Mouse (Mus musculus) naive thymus-derived CD4-positive, alpha-beta T cell, adult 2 months (primary cell): ENCODE measurements at regions not wholly inside any gene's neighbourhood (a gene's known extent, or its start where the extent isn't known, plus 50 kb on each side); places are given as distances from the start of the nearest gene placed in this dataset.
"Not testable (repeated sequence)": the region's sequence is repeated elsewhere in the genome, so short reads cannot be mapped to it uniquely, and the experiment has no call there.

Experiments
- DNase-seq: peaks from one replicate; pipeline ENCODE4 v3.0.0-alpha.2; 2011; ENCODE audit warnings: low read depth

DNA sequence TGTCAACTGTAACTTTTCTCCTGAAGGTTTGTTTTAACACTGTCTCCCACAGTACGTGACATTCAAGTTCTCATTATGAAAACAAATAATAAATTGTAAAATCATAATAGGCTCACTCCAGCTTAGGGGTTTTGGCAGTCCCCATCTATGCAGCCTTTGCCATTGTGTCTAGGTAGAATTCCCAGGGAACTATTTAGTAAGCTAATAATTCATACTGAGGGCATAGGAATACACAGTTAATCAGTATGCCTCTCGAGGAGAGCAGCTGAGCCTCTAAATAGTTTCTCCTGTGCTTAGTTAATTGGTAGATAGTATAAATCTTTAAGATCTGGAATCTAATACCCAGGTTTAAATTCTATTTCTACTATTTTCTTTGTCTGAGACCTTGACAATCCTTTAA, 191.7 kb downstream of the Tprg start:
- DNase-seq = no peak

- DNase-seq = no peak
Measured at GRCm38 (mm10) chr16:25483831-25484254, 197.2 kb downstream of the Tprg start.

DNA sequence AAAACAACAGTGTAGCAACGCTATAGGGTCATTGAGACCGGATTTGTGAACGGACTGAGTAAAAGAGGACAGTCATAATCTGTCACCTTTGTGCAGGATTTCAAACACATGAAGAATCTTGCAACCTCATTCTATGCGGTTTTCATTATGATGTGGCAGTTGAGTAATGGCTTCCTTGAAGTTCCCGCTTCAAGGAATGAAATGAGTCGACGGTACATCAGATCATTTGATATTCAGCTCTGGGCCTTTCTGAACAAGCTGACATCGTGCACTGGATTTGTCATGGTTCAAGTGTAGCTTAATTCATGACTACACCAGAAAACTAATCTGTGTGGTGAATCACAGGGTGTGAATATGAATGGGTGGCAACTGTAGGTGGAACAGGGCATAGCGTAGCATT, 198.4 kb downstream of the Tprg start:
- DNase-seq = peak; percentile 2

- no peak for DNase-seq
Measured at GRCm38 (mm10) chr16:25486477-25487094, 197.0 kb upstream of the Trp63 start.

- DNase-seq = no peak
Measured at GRCm38 (mm10) chr16:25490847-25491246, 192.7 kb upstream of the Trp63 start.

- DNase-seq = no peak
Measured at GRCm38 (mm10) chr16:25494153-25494552, 189.4 kb upstream of the Trp63 start.

- no peak for DNase-seq
Measured at GRCm38 (mm10) chr16:25495586-25496196, 187.9 kb upstream of the Trp63 start.

DNA sequence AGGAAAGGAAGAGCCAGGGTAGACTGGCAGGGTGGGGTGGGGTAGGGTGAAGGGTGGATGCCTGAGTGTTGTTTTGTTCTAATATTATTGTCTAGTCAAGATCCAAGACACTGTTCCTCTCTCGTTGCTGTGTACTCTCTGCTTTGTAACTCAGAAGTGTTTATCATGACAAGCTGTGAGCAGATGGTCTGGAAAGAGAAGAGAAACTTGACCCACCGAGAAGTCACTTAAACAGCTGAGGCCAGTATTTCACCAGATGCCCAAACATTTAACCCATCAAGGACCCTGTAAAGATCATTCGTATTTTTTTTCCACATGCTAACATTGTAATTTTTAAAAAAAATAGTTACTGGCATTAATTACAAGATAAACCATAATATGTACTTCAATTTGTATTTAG, 178.7 kb upstream of the Trp63 start:
- no peak for DNase-seq

DNA sequence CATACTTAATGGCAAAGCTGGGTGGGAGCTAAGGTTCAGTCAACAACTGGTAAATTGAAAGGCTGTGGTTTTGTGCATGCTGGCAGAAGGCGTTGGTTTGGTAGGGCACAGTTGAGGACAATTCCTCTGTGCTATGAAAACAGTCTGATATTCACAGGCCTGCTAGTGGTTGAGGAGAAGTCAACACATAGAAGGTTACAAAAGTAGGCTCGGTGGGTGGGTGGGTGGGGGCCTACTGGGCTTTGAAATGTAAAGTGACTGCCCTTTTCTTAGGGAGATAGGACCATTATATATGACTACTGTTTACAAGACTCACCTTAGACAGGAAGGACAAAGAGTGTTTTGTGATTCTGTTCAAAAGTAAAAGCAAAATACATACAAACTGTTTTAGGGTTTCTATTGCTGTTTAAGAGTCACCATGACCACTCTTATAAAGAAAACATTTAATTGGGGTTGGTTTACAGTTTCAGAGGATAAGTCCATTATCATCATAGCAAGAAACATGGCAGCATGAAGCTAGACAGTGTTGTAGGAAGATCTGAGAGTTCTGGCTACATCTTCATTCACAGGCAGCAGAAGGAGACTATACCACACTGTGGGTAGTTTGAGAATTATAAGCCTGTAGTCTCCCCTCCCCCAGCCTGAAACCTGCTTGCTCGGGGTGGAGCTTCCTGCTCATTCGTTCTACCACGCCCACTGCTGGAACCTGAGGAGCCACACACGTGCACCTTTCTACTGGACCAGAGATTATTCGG, 166.3 kb upstream of the Trp63 start:
- no peak for DNase-seq

GRCm38 (mm10) chr16:25523141-25523540, 160.4 kb upstream of the Trp63 start:
- DNase-seq = not testable (repeated sequence)

DNA sequence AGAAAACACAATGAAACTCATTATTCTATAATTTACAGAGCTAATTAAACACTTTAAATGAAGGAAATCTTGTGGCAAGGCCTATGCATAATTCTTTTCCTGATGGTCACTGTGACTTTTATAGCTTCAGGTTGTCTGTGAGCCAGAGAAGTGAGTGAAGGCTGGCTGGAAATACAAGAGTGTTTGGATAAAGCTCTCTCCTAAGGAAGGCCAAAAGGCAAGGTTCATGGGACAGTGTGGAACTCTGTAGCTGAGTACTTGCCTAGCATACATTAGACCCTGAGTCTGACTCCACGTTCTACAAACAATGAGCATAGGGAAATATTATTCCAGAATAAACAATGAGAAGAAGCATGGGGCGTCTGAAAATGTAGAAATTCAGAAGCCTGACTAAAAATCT, 159.9 kb upstream of the Trp63 start:
- DNase-seq = no peak

DNA sequence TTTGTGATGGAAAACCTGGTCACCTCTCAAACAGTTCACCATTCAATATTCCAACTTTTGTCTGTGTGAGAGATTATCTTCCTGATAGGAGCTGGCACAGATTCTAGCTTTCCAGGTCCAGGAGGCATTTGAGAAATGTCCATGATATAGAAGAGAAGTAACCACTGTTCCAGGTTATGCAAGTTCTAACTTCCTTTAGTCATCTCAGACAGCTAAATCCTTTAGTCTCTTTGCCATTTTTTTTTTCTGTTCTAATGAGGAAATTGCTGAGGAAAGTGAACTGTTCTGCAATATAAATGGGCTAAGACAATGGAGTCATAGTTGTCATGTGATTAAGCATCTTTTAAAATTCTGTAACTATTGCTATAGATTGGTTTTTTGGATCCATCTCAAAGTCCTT, 155.7 kb upstream of the Trp63 start:
- no peak for DNase-seq

DNA sequence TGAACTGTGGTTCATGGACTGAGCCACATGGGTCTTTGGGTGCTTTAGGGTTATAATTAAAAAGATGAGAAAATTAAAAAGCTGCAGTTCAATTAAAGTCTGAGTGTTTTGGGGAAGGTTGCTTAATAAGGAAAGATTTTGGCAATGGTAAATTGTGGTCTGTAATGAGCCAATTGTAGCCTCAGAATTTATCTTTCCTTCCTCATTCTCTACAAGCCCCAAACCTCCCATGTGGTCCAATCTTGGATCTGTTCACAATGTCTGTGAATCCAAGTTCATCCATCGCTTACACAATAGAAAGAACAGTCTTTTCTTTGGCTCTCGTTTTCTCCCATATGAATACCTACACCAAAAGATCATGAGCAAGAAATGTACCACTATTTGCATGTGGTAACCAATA, 155.2 kb upstream of the Trp63 start:
- no peak for DNase-seq

DNA sequence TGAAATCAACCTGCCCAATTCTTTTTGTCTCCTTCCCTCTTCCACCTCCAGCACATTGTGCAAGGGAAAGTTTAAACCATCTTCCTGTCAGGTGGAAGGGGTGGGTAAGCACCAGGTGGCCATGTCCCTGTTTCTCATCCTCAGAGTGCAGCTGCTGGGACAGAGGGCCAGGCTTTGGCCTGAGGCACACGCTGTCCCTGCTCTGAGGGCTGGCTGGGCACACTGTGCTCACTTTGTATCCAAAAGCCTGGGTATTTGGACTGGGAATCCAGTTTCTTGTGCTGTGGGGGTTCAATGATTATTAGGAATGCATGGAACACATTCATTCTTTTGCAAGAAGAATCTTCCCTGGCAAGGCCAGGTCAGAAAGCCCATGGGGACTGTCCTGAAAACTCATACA, 153.9 kb upstream of the Trp63 start:
- no peak for DNase-seq

DNA sequence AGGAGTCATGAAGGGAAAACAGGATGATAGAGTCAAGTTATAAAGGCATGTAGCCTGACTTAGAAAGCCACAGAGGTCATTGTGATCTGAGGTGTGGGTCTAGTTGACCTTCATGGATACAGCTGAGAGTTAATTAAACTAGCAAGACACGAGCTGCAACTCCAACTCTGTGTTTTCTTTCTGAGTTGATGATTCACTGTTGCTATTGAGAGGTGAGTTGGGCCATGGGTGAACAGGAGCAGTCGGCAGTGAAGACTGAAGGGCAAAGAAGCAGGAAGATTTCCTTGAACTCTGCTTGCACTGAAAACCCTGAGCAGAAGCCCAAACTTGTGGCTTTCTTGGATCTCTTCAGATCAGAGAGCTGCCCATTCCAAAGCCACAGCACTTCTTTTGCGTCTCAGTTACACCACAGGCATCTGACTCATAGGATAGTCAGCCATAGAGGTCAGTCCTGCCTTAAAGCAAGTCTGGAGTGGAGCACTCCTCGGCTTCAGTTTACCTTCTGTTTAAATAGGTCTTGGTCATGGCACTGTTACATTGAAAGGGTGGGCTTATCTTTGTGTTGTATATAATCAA, 151.7 kb upstream of the Trp63 start:
- DNase-seq = no peak

DNA sequence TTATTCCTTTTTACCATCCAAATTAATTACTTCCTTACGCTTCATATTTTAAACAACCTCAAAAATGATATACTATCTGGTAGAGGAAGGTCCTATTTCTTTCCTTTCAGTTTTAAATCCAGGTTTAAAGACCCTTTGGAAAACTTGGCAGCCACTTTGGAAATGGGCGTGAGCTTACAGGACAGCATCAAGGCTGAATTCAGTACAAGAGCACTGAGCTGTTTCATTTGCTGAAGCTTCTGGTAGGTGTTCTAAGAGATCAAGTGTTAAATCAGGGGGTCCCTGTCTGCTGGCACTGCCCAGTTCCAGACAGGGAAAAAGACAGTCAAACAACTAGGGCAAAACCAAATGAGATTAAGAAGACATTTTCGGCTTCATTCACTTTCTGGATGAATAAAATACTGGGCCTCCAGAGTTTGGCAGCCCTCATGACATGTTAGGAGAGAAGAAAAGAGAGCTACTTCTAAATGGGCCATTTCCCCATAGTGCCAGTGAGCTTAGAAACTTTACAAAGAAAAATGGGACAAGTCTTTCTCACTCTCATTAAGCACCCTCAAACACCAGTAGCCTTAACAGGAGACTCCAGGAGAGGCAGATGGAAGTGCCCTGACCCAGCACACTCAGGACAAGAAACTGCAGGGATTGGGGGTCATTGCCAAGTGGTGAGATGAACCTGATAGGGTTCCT, 150.9 kb upstream of the Trp63 start:
- no peak for DNase-seq

DNA sequence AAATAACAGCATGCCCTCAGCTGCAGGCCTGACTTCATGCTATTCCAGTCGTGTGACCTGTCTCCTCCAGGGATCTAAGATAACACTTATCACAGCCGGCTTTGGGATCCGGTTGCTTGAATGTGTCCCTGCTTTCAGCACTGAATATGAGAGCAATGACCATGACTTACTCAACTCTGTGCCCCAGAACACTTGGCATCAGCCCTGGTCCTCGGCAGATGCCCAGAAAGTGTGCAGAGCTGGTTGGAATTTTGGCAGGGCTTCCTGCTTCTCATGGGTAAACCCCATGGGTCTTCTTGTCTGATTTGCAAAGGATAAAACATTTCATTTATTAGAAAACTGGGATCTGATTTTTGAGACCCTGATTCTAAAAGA, 150.4 kb upstream of the Trp63 start:
- DNase-seq = no peak

DNA sequence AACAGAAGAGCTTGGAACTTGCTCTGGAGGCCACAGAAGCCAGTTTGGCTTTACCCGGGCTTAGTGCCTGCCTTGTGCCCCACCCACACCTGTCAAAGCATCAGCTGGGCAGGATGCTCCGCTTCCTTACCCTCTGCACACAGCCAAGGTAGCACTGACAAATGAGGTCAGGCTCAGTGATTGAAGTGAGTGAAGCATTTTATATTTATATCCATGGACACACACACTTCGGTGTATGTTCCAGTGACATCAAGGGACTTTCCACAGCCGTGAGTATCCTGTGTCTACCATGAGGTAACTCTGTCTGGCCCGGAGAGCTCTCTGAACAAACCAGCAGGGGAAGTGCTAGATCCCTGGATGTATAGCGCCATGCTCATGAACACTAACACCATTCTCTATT, 147.0 kb upstream of the Trp63 start:
- DNase-seq = no peak

DNA sequence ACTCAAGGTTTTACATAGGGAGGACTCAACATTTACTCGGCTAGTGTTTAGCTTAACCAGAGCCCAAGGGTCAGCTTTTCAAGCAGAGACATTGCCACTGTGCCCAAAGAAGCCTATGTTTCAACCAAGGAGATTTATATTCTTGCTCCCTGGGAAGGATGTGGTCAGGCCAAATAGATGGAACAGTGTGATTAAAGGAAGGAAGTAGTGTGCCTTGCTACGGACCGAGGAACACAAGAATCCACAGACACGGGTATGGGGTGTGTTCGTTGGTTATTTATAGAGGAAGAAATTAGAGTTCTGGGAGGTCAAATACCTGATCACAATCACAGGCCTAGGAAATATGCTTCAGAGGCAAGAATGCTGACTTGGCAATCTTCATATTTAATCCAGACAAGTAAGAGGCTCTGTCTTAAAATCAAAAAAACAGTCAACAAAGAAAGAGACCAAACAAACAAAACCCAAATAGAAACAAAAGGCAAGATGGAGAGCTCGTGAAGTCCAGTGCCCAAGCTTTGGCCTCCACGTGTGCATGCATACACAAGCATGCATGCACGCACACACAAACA, 133.9 kb upstream of the Trp63 start:
- DNase-seq = no peak

- no peak for DNase-seq
Measured at GRCm38 (mm10) chr16:25557181-25557580, 126.4 kb upstream of the Trp63 start.

GRCm38 (mm10) chr16:25580216-25580615, 103.3 kb upstream of the Trp63 start:
- no peak for DNase-seq

DNA sequence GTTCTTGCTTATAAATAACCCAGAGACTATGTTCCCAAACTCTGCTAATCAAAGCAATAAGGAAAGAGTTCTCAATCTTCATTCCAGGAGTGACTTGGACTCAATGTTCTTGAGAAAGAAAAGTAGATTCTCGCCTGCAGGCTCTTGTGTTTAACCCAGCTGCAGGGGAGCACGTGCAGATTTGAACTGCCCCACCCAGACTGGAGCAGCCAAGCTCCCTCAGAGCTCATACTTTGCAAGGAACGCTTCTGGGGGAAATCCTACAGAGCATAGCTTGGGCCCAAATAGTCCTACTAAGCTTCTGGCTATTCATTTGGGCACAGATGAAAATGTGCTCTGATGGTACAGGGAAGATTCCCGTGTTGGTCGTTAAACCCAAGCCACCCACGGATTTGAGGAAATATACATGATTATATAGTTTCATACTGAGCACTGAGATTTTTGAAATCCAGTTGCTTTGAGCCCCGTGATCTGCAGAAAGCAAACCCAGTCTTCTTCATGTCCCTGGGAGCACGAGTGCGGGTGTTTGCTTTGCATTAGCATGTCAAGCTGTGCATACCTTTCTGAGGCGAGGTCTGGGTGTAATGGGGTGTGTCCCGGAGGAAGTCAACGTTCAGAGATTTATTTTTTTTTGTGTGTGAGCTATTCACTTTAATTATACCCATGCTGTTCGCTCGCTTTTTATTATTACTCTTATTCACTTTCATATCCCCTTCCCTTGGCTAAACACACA, 99.1 kb upstream of the Trp63 start:
- DNase-seq = no peak
